Mouse (Mus musculus) embryo, embryonic 10 days (tissue): ENCODE measurements at regions not wholly inside any gene's neighbourhood (a gene's known extent, or its start where the extent isn't known, plus 50 kb on each side); places are given as distances from the start of the nearest gene placed in this dataset.
A peak's percentile ranks its signal among the peaks of the same experiment; 100 is the strongest.

ENCODE experiments used
- DNase-seq: peaks from one replicate; pipeline ENCODE4 v3.0.0-alpha.2; 2015; ENCODE audit warnings: low spot score

- DNase-seq = no peak
Observed at GRCm38 (mm10) chr17:85844486-85844885, 156.4 kb upstream of the Six2 start.

GRCm38 (mm10) chr17:85823036-85823435 lies 135.0 kb upstream of the Six2 start:
- DNase-seq = no peak

- no peak for DNase-seq
Observed at GRCm38 (mm10) chr17:85821861-85822260, 133.8 kb upstream of the Six2 start.

- DNase-seq = no peak
Observed at GRCm38 (mm10) chr17:85818098-85818855, 130.2 kb upstream of the Six2 start.

GRCm38 (mm10) chr17:85816521-85816920 lies 128.4 kb upstream of the Six2 start:
- DNase-seq = no peak

- no peak for DNase-seq
Observed at GRCm38 (mm10) chr17:85816056-85816455, 128.0 kb upstream of the Six2 start.

GRCm38 (mm10) chr17:85808580-85808979 lies 120.5 kb upstream of the Six2 start:
- no peak for DNase-seq

- peak; percentile 18 for DNase-seq
Observed at GRCm38 (mm10) chr17:85805726-85806359, 117.8 kb upstream of the Six2 start.

GRCm38 (mm10) chr17:85804631-85805030 lies 116.6 kb upstream of the Six2 start:
- DNase-seq = no peak

- no peak for DNase-seq
Observed at GRCm38 (mm10) chr17:85801734-85802133, 113.7 kb upstream of the Six2 start.

- DNase-seq = peak; percentile 38
Observed at GRCm38 (mm10) chr17:85801079-85801605, 113.1 kb upstream of the Six2 start.

- peak; percentile 61 for DNase-seq
Observed at GRCm38 (mm10) chr17:85800357-85801078, 112.4 kb upstream of the Six2 start.

- peak; percentile 55 for DNase-seq
Observed at GRCm38 (mm10) chr17:85799865-85800356, 111.8 kb upstream of the Six2 start.

- DNase-seq = peak; percentile 50
Observed at GRCm38 (mm10) chr17:85799081-85799864, 111.2 kb upstream of the Six2 start.

- no peak for DNase-seq
Observed at GRCm38 (mm10) chr17:85797755-85798154, 109.7 kb upstream of the Six2 start.

- peak; percentile 65 for DNase-seq
Observed at GRCm38 (mm10) chr17:85795820-85796219, 107.7 kb upstream of the Six2 start.

GRCm38 (mm10) chr17:85785625-85786294 lies 97.7 kb upstream of the Six2 start:
- no peak for DNase-seq

- no peak for DNase-seq
Observed at GRCm38 (mm10) chr17:85780477-85780876, 92.4 kb upstream of the Six2 start.

- no peak for DNase-seq
Observed at GRCm38 (mm10) chr17:85776876-85777275, 88.8 kb upstream of the Six2 start.

- DNase-seq = no peak
Observed at GRCm38 (mm10) chr17:85768341-85768740, 80.3 kb upstream of the Six2 start.

GRCm38 (mm10) chr17:85767201-85767862 lies 79.3 kb upstream of the Six2 start:
- DNase-seq = peak; percentile 17
